Mouse (Mus musculus) brain, embryonic 14.5 days (tissue): ENCODE results near the gene Arhgef3.

ENCODE experiments used
- CTCF ChIP-seq: fragments of 200-500 bp; IDR thresholded peaks from 2 replicates; pipeline ENCODE4 v1.5.1; 2012; ENCODE audit warnings: inconsistent platforms, mild to moderate bottlenecking, moderate library complexity, borderline replicate concordance; ENCODE audit not compliant: insufficient read depth, insufficient read length; ENCODE audit errors: extremely low read depth
- POLR2A ChIP-seq: fragments of 200-500 bp; IDR thresholded peaks from 2 replicates; pipeline ENCODE4 v1.6.1; 2012; ENCODE audit warnings: mild to moderate bottlenecking, inconsistent platforms, borderline replicate concordance; ENCODE audit not compliant: poor library complexity, insufficient read depth, insufficient read length, severe bottlenecking; ENCODE audit errors: extremely low read depth

- TF ChIP-seq POLR2A (no peak), CTCF (peak; percentile 60)
Measured at GRCm38 (mm10) chr14:27192450-27192849, 77.8 kb downstream of the Arhgef3 start.
